Mouse (Mus musculus) forebrain, embryonic 11.5 days (tissue): ENCODE measurements around the gene Capn3. TPM values are rescaled to one million over a fixed set of nuclear protein-coding genes. Genes with fewer than 3 reads are reported as not detected.

Experiments used
- ATAC-seq: fragments of 200-750 bp; cut with Nextera tagmentation; replicated peaks from 2 replicates; pipeline ENCODE4 v1.8.0; 2017; ENCODE audit warnings: moderate TSS enrichment; ENCODE audit not compliant: low FRiP score
- DNase-seq: peaks from one replicate; pipeline ENCODE4 v3.0.0-alpha.2; 2017; ENCODE audit warnings: low spot score
- H3K27ac ChIP-seq: fragments of 300-500 bp; sonication (generic); 2 replicates; pipeline ENCODE4 v1.5.1; 2014; ENCODE audit warnings: low read depth, low read length
- H3K27me3 ChIP-seq: fragments of 300-500 bp; sonication (generic); 2 replicates; pipeline ENCODE4 v1.6.1; 2014; ENCODE audit warnings: mild to moderate bottlenecking, low read length, mixed read lengths; ENCODE audit not compliant: control insufficient read depth, insufficient read depth
- H3K36me3 ChIP-seq: fragments of 300-500 bp; sonication (generic); 2 replicates; pipeline ENCODE4 v1.6.1; 2014; ENCODE audit warnings: mild to moderate bottlenecking, low read length, moderate library complexity, mixed read lengths; ENCODE audit not compliant: control insufficient read depth, insufficient read depth
- H3K4me1 ChIP-seq: fragments of 300-500 bp; sonication (generic); replicated peaks from 2 replicates; pipeline ENCODE4 v1.6.1; 2014; ENCODE audit warnings: low read length, mixed read lengths; ENCODE audit not compliant: control insufficient read depth, insufficient read depth
- H3K4me2 ChIP-seq: fragments of 300-500 bp; sonication (generic); 2 replicates; pipeline ENCODE4 v1.6.1; 2014; ENCODE audit warnings: low read depth, mild to moderate bottlenecking, low read length, moderate library complexity, mixed read lengths; ENCODE audit not compliant: severe bottlenecking
- H3K4me3 ChIP-seq: fragments of 300-500 bp; sonication (generic); 2 replicates; pipeline ENCODE4 v1.5.1; 2014; ENCODE audit warnings: low read depth, low read length
- H3K9ac ChIP-seq: fragments of 300-500 bp; sonication (generic); 2 replicates; pipeline ENCODE4 v1.6.1; 2014; ENCODE audit warnings: low read length
- H3K9me3 ChIP-seq: fragments of 300-500 bp; sonication (generic); 2 replicates; pipeline ENCODE4 v1.6.1; 2016; ENCODE audit warnings: low read length, mixed read lengths; ENCODE audit not compliant: control insufficient read depth
- WGBS: fragments of 180-500 bp; shearing (Covaris S2); extraction: QIAGEN DNeasy Blood & Tissue Kit; methylation state at CpG from one replicate; pipeline ENCODE4 v1.1.7; 2014; 5-methylcytosine and 5-hydroxymethylcytosine counted together
- polyA plus RNA-seq: library from polyadenylated mRNA; unstranded; fragments of >200 nt; fragmentation: Nextera tagmentation; extraction: Ambion mirVana; gene quantifications from 2 replicates; pipeline ENCODE4 v1.2.1, GENCODE M21; 2014

Gene Capn3
- polyA plus RNA-seq, 1 experiment from 2014 or later = 4.4 TPM

DNA sequence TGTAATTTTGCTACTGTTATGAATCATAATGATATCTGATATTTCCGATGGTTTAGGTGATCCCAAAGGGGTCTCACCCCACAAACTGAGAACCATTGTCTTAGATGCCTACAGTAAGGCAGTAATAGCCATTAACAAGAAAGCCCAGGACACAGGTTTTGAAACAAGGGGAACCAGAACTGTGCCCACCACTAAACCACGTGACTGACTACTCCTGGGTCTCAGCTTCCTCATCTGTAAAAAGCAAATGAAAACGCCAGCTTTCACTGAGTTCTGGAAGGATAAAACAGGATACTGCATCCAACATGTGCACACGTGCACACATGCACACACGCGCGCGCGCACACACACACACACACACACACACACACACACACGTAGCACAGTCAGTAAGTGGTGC, 13.9 kb downstream of the Capn3 start:
- H3K4me2 ChIP-seq = no peak overlapping the region
- no peak overlapping the region for H3K9ac ChIP-seq
- no peak overlapping the region for H3K27ac ChIP-seq
- H3K9me3 ChIP-seq = no peaks in the 10 kb centered on the region
- ATAC-seq (no peak), DNase-seq (no peak)
- no peaks in the 10 kb centered on the region for H3K27me3 ChIP-seq
- no peaks in the 10 kb centered on the region for H3K36me3 ChIP-seq
- H3K4me1 ChIP-seq = no peaks in the 10 kb centered on the region
- WGBS = 95% methylated on average over 10 of the region's 10 CpGs
- H3K4me3 ChIP-seq = no peak overlapping the region

DNA sequence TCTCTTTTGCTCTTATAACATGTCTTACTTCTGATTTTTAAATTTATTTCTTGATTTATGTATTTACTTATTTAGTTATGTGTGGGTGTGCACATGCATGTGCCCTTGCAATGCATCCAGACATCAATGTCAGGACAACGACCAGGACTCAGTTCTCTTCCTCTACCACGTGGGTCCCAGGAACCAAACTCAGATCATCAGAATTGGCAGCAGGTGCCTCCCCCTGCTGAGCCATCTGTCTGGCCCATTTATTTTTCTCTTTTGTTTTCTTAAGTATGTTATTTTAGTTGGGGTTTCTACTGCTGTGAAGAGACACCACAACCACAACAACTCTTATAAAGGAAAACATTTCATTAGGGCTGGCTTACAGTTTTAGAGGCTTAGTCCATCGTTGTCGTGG, 15.0 kb downstream of the Capn3 start:
- ATAC-seq (no peak), DNase-seq (no peak)
- no peaks in the 10 kb centered on the region for H3K4me1 ChIP-seq
- no peak overlapping the region for H3K4me3 ChIP-seq
- 70% methylated on average over 4 of the region's 4 CpGs for WGBS
- no peak overlapping the region for H3K27ac ChIP-seq
- H3K4me2 ChIP-seq = no peak overlapping the region
- H3K9me3 ChIP-seq = no peaks in the 10 kb centered on the region
- H3K27me3 ChIP-seq = no peaks in the 10 kb centered on the region
- no peaks in the 10 kb centered on the region for H3K36me3 ChIP-seq
- H3K9ac ChIP-seq = no peak overlapping the region

DNA sequence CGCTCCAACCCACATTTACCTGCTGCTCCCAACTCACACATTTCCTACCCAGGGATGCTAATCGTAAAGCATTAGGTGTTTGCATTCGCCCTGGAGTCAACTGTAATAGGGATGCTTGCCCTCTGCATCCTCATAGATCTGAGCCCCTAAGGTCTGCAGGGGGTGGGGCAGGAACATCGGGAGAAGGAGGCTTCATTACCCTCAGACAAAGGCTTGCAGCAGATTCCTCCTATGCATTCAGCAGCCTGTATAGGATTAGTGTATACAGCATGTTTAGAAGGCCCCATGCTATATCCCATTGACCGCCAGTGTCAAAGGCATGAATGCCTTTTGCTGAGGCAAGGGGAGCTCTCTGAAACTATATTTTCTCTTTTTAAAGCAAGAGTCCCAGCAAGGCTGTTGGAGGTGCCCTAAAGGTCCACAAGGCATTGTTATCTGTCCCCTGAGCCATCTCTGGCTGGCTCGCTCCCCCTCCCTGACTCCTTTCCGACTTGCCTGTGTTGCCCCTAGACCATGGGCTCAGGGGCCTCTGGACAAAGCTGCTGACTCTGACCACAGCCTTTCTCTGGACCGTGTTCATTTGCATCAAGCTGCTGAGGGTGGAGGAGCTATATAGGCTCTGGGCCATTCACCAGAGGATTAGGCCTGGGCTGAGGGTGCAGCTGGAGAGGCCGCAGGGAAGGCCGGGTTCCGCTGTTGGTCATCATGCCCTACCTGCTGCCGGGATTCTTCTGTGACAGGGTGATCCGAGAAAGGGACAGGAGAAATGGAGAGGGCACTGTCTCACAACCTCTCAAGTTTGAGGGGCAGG, 20.7 kb downstream of the Capn3 start:
- Histone ChIP-seq H3K27ac (no peak overlapping the region), H3K4me3 (no peak overlapping the region)

DNA sequence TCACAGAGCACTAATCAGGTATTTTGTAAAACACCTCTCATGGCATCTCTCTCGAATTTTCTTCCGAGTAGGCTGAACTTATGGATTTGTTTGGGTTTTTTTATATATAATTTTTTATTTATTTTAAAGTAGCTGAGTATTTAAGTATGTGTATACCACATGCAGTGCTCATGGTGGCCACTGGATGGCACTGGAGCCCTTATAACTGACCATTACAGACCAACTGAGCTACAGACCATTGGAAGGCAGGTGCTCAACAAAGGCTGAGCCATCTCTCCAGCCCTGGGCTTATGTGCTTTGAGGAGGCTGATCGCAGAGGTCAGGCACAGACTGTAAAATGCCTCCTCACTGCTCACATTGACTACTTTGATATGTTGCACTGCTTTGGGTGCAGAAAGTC, 22.8 kb downstream of the Capn3 start:
- Histone ChIP-seq H3K4me2 (no peak overlapping the region), H3K27me3 (no peaks in the 10 kb centered on the region), H3K9ac (no peak overlapping the region), H3K4me1 (peaks cover 7% of the 10 kb centered on the region; the same call in 1 of the 2 replicates), H3K36me3 (no peaks in the 10 kb centered on the region), H3K27ac (no peak overlapping the region), H3K4me3 (no peak overlapping the region), H3K9me3 (no peaks in the 10 kb centered on the region)
- ATAC-seq (no peak), DNase-seq (peak; percentile 74)
- WGBS = 73% methylated on average over 3 of the region's 3 CpGs

More for the DNA sequence above, 20.7 kb downstream of the Capn3 start:
- H3K4me1 ChIP-seq = peaks cover 7% of the 10 kb centered on the region; the same call in 1 of the 2 replicates
- H3K36me3 ChIP-seq = no peaks in the 10 kb centered on the region
- WGBS = 24% methylated on average over 13 of the region's 13 CpGs
- DNase-seq = peak; percentile 56
- peak; percentile 60 for ATAC-seq
- no peaks in the 10 kb centered on the region for H3K27me3 ChIP-seq
- H3K4me2 ChIP-seq = 0 out of 2 replicates have a peak overlapping the region, but pooled peaks have one; percentile 20
- peak overlapping the region; percentile 31 for H3K9ac ChIP-seq
- no peaks in the 10 kb centered on the region for H3K9me3 ChIP-seq

DNA sequence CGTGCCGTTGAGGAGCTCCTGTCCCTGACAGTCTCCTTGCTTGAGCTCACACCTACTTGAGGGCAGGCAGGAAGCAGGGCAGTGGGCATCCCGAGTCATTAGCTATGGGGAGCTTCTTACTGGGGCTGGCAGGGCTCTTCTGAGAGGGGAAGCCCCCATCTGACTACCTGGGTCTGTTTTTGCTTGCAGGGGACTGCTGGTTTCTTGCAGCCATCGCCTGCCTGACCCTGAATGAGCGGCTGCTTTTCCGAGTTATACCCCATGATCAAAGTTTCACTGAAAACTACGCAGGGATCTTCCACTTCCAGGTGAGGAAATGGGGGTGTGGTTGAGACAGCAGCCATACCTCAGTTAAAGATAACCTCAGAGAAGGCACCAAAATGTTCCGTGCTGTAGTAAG, 26.1 kb downstream of the Capn3 start:
- ATAC-seq (no peak), DNase-seq (no peak)
- Histone ChIP-seq H3K4me2 (no peak overlapping the region), H3K4me3 (no peak overlapping the region), H3K27ac (no peak overlapping the region), H3K9ac (no peak overlapping the region), H3K36me3 (no peaks in the 10 kb centered on the region), H3K27me3 (no peaks in the 10 kb centered on the region), H3K4me1 (no peaks in the 10 kb centered on the region; the same call in 1 of the 2 replicates), H3K9me3 (no peaks in the 10 kb centered on the region)
- 84% methylated on average over 8 of the region's 8 CpGs for WGBS

DNA sequence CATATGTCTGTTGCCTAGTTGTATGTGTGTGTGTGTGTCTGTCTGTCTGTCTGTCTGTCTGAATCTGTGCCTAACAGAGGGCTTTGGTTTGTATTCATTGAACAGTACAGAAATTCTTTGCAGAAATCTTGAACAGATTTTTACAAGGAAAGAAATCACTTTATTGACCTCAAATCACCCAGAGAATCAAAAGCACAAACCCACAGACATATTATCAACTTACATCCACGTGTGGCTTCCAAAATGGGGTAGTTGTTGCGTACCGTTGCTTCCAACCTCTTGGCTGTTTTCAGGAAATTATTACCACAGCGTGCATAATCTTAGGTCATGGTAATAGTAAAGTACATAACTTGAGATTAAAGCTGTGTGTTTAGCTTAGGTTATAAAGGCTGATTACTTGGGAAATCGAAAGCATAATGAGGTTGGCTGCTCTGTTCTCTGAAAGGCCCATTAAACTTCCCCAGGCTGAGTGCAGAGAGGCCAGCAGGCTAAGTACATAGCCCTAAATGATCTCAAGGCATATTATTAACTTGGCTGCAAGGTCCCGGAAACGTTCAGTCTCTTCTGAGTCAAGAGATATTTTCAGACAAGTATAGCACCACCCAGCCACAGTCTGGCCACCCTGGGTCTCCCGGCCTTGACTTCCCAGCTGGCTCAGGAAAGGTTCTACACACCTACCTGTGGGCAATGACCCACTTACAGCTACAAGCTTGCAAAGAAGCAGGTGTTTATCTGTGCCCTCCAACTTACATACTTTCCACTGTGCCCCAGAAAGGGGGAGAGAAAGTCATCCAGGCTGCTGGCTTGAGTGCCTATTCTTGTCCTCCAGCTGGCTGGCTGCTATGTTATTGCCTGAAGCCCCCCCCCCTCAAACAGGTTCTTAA, 26.9 kb downstream of the Capn3 start:
- no peak overlapping the region for H3K9ac ChIP-seq

DNA sequence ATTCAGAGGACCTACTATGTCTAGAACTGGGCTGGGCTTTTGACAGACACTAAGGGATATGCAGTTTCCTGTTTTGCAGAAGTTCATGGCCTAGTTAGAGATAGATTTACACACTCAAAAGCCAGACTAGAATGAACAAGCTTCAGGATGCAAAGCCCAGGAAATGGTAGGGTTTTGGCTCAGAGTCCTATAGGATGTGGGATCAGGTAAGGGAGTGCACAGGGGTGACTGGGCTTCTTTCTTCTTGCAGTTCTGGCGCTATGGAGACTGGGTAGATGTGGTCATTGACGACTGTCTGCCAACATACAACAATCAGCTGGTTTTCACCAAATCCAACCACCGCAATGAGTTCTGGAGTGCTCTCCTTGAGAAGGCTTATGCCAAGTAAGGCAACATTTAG, 28.4 kb downstream of the Capn3 start:
- no peaks in the 10 kb centered on the region for H3K9me3 ChIP-seq
- no peaks in the 10 kb centered on the region for H3K36me3 ChIP-seq
- ATAC-seq (no peak), DNase-seq (no peak)
- WGBS = 90% methylated on average over 3 of the region's 3 CpGs
- H3K4me1 ChIP-seq = no peaks in the 10 kb centered on the region
- H3K9ac ChIP-seq = no peak overlapping the region
- H3K4me2 ChIP-seq = no peak overlapping the region
- H3K4me3 ChIP-seq = no peak overlapping the region
- no peaks in the 10 kb centered on the region for H3K27me3 ChIP-seq
- no peak overlapping the region for H3K27ac ChIP-seq

More for the DNA sequence above, 26.9 kb downstream of the Capn3 start:
- no peaks in the 10 kb centered on the region for H3K9me3 ChIP-seq
- no peak for ATAC-seq
- H3K27ac ChIP-seq = no peak overlapping the region
- no peak for DNase-seq
- H3K27me3 ChIP-seq = no peaks in the 10 kb centered on the region
- no peak overlapping the region for H3K4me2 ChIP-seq
- H3K4me1 ChIP-seq = no peaks in the 10 kb centered on the region
- 83% methylated on average over 8 of the region's 8 CpGs for WGBS
- H3K36me3 ChIP-seq = no peaks in the 10 kb centered on the region
- H3K4me3 ChIP-seq = no peak overlapping the region

DNA sequence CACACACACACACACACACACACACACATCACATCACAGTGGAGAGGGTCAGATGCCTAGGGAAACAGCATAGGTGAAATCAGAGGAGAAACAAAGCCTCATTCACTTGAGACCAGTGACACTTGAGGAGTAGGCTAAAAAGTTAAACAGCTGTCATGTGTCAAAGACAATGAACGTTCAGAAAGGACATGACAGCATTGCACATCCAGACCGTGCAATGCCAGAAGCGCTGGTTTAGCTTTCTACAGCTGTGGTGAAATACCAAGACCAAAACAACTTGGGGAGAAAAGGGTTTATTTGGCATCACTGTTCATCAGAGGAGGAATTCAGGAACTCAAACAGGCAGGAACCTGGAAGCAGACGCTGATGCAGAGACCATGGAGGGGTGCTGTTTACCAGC, 37.4 kb downstream of the Capn3 start:
- 82% methylated on average over 4 of the region's 4 CpGs for WGBS
- no peak overlapping the region for H3K27ac ChIP-seq
- no peaks in the 10 kb centered on the region for H3K36me3 ChIP-seq
- H3K9me3 ChIP-seq = no peaks in the 10 kb centered on the region
- ATAC-seq (no peak), DNase-seq (no peak)
- H3K4me1 ChIP-seq = no peaks in the 10 kb centered on the region
- H3K4me3 ChIP-seq = no peak overlapping the region
- no peak overlapping the region for H3K4me2 ChIP-seq
- H3K27me3 ChIP-seq = no peaks in the 10 kb centered on the region
- H3K9ac ChIP-seq = no peak overlapping the region
